Mouse (Mus musculus): ENCODE measurements around the gene Samd13.

The Samd13 gene

GRCm38 (mm10) chr3:146611821-146612220 lies 73.6 kb downstream of the Samd13 start:
- no peak for DNase-seq (ENCODE audit: low spot score)

GRCm38 (mm10) chr3:146611261-146611660 lies 74.1 kb downstream of the Samd13 start:
- DNase-seq (ENCODE audit: low spot score) = no peak

GRCm38 (mm10) chr3:146610322-146610721 lies 75.1 kb downstream of the Samd13 start:
- no peak for DNase-seq (ENCODE audit: low spot score)

DNA sequence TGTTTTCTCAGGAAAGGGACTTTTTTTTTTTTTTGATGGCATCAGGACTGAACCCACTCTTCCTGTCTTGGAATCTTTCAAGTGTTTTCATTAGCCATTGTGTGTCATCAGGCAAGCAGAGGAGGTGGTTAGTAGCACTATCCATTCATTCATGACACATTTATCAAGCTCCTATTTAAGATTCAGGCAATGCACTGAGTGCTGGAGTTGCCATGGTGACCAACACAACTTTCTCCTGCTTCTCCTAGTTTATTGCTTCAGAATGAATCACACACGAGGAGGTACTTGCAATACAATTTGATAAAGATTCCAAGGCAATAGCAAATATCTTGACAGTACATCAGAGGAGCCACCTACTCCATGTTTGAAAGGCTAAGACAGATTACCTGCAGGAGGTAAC lies 78.0 kb downstream of the Samd13 start:
- DNase-seq (ENCODE audit: low spot score) = no peak

- DNase-seq (ENCODE audit: low spot score) = no peak
Measured at GRCm38 (mm10) chr3:146604647-146605046, 80.7 kb downstream of the Samd13 start.

GRCm38 (mm10) chr3:146602531-146602930 lies 82.9 kb downstream of the Samd13 start:
- no peak for DNase-seq (ENCODE audit: low spot score)

- DNase-seq (ENCODE audit: low spot score) = no peak
Measured at GRCm38 (mm10) chr3:146601205-146601604, 84.2 kb downstream of the Samd13 start.

DNA sequence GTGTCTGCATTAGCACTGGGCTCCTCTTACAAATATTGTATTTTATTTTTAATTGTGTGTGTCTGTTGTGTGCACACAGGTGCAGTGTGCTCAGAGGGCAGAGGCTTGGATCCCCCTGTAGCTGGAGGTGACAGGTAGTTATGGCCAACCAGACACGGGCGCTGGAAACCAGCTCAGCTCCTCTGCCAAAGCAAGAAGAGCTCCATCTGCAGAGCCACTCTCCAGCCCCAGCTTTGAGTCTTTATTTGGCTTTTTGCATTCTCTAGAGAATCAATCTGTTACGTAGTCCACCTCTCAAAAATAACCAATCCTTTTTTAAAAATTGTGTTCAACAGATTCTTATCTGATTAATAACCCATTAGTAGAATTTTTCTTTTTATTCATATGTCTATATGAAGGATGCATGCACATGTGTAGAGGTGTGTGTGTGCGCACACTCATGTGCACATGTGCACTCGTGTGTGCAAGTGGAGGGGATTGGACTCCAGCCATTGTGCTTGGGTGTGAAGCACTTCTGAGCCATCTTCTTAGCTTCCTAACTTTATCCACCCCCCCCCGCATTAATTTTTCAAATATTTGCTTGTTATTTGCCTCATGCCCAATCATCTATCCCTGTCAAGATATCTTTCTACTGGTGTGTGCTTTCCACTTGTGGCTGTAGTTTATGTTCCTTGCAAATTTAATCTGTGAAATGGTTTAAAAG lies 86.0 kb downstream of the Samd13 start:
- no peak for DNase-seq (ENCODE audit: low spot score)

- no peak for DNase-seq (ENCODE audit: low spot score)
Measured at GRCm38 (mm10) chr3:146598411-146598810, 87.0 kb downstream of the Samd13 start.

GRCm38 (mm10) chr3:146596864-146597263 lies 88.5 kb downstream of the Samd13 start:
- DNase-seq (ENCODE audit: low spot score) = no peak

GRCm38 (mm10) chr3:146596387-146596786 lies 89.0 kb downstream of the Samd13 start:
- DNase-seq (ENCODE audit: low spot score) = no peak

DNA sequence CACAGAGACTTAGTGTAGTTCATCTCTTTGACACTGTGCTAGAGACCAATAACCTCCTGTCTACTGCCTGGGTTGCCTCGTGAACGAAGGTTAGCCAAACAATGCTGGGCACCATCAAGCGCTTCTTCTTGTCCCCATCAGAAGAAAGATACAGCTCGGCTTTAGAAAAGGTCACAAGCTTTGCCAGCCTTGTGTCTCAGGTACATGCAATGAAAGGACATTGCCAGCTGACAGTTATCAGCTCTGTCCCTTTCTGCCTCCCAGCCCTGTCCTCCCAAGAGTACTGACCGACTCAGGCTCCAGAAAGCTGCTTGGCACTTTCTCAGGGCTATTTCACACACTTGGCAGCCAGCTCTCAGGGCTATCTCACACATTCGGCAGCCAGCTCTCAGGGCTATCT lies 90.0 kb downstream of the Samd13 start:
- no peak for DNase-seq (ENCODE audit: low spot score)

Data from embryo, embryonic 10.5 days (tissue).